Mouse (Mus musculus): ENCODE data around the gene Copg2. TPM values are rescaled to one million over a fixed set of nuclear protein-coding genes. Genes with fewer than 3 reads are reported as not detected.

Gene Copg2
- polyA plus RNA-seq, 1 experiment: not detected

DNA sequence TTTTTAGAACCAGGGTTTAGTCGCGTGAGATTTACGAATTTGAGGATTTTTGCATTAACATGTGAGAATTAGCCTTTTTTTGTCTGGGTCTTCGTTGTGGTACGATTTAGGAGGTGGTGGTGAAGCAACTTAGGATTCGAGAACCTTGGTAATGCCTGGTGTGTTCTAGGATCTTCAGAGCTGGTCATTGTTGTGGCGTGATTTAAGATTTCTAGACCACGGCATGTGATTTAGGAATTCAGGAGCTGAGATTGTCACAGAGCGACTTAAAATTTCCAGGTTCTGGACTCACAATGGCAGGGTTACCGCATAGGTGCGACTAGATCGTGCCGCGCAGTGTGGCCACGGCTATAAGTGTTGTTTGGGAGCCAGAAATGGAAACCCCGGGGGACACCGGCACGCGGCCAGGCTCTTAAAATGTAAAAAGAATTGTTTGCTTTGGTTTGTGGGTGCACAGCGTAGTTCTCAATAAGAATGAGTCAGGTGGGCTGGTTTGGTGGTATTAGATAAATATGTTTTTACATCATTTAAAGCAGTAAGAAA lies 158.1 kb downstream of the Copg2 start:
- Histone ChIP-seq H3K27ac (ENCODE audit: insufficient read depth, low read depth, low read length) (no peak overlapping the region), H3K4me3 (ENCODE audit: insufficient read depth, low read depth, low read length) (peak overlapping the region; percentile 48), H3K4me1 (ENCODE audit: control insufficient read depth, insufficient read depth, low read length) (no peaks in the 10 kb centered on the region; the same call in 1 of the 2 replicates)
- WGBS: 44% methylated on average over 20 of the region's 20 CpGs
- TF ChIP-seq CTCF (IDR thresholded peaks at IDR 0.05; ENCODE audit: insufficient read depth, low read depth, low read length) (no peak), POLR2A (IDR thresholded peaks at IDR 0.05; ENCODE audit: insufficient read depth, low read depth, low read length) (no peak)

DNA sequence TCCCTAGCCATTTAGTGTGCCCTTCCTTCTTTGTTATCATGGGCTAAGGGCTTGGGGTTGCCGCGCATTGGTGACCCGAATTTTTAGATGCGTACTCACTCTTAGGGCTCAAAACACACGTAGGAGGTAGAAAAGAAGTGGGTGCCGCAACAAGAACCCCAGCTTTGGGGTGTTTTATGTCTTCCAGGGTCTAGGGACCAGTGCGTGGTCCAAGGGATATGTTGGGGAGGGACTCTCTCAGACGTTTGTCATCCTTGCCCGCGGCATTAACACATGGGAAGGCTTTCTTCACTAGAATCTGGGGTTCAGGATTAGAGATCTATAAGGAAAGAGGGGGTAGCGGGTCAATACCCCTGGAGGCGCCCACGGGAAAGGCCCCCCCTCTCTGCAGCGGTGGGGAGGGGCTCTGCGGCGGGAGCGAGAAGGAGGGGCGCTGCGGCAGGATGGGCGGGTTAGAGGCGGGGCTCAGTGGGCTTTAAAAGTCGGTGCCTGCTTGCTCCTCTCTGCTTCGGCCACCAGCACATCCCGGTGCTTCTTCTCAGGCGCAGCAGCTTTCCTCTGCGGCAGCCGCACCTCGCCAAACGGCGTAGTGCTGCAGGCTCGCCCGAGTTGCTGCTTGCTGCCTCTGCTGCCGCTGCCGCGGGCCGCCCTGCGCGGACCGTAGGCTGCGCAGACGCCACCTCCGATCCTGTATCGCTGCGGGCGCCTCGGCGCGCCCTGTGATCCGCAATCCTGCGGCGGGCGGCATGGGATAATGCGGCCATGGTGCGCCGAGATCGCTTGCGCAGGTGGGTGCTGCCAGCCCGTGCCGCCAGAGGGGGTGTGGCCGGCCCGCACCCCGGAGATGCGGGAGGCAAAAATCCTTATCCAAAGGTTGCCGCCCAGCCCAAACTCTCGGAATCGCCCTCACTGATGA lies 158.8 kb downstream of the Copg2 start:
- Histone ChIP-seq H3K4me1 (ENCODE audit: control insufficient read depth, insufficient read depth, low read length) (peaks cover 2% of the 10 kb centered on the region; the same call in 1 of the 2 replicates), H3K27ac (ENCODE audit: insufficient read depth, low read depth, low read length) (0 out of 2 replicates have a peak overlapping the region, but pooled peaks have one; percentile 13), H3K4me3 (ENCODE audit: insufficient read depth, low read depth, low read length) (peak overlapping the region; percentile 48)
- TF ChIP-seq POLR2A (IDR thresholded peaks at IDR 0.05; ENCODE audit: insufficient read depth, low read depth, low read length) (peak; percentile 80; the same call in 1 of the 2 replicates), CTCF (IDR thresholded peaks at IDR 0.05; ENCODE audit: insufficient read depth, low read depth, low read length) (no peak; the same call in 1 of the 2 replicates)
- 63% methylated on average over 66 of the region's 66 CpGs for WGBS

- peaks cover 2% of the 10 kb centered on the region; the same call in 1 of the 2 replicates for H3K4me1 ChIP-seq (ENCODE audit: control insufficient read depth, insufficient read depth, low read length)
- 48% methylated on average over 29 of the region's 29 CpGs for WGBS
- peak overlapping the region; percentile 48 for H3K4me3 ChIP-seq (ENCODE audit: insufficient read depth, low read depth, low read length)
- no peak; the same call in 1 of the 2 replicates for TF ChIP-seq POLR2A (IDR thresholded peaks at IDR 0.05; ENCODE audit: insufficient read depth, low read depth, low read length)
- TF ChIP-seq CTCF (IDR thresholded peaks at IDR 0.05; ENCODE audit: insufficient read depth, low read depth, low read length): peak; percentile 59
- 0 out of 2 replicates have a peak overlapping the region, but pooled peaks have one; percentile 13 for H3K27ac ChIP-seq (ENCODE audit: insufficient read depth, low read depth, low read length)
Measured at GRCm38 (mm10) chr6:30736864-30737547, 159.6 kb downstream of the Copg2 start.

GRCm38 (mm10) chr6:30736372-30736762 lies 160.2 kb downstream of the Copg2 start:
- no peak overlapping the region for H3K27ac ChIP-seq (ENCODE audit: insufficient read depth, low read depth, low read length)
- H3K4me3 ChIP-seq (ENCODE audit: insufficient read depth, low read depth, low read length): no peak overlapping the region
- no peak for TF ChIP-seq CTCF (IDR thresholded peaks at IDR 0.05; ENCODE audit: insufficient read depth, low read depth, low read length)
- no peak for TF ChIP-seq POLR2A (IDR thresholded peaks at IDR 0.05; ENCODE audit: insufficient read depth, low read depth, low read length)
- peaks cover 2% of the 10 kb centered on the region; the same call in 1 of the 2 replicates for H3K4me1 ChIP-seq (ENCODE audit: control insufficient read depth, insufficient read depth, low read length)
- WGBS: 60% methylated on average over 13 of the region's 13 CpGs

DNA sequence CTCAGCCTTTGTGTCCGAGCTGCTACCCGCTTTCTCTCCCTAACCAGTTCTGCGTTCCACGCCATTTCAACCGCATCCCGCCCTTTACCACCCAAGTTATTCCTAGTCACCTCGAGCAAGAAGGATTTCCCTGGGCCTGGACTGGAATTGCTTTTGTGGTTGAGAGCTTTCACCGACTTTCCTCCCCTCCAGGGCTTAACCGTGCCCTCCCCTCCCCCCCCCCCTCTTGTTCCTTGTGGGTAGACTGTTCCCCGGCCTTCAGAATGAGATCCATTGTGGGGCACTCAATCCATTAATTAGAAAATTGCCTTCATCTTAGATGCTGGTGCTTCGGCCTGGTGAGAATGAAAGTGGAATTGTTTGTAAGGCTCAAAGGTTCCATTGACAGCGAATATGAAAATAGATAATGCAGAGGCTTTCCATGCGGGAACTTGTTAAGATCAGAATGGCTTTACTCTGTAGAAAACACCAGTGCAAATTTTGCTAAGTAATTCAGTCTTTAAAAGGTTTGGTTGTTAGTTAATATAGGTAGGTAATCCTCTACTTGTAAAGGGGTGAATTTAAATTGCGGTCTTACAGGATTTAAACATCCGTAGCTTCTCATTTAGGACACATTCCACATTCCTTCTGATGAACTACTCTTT lies 160.7 kb downstream of the Copg2 start:
- Histone ChIP-seq H3K4me3 (ENCODE audit: insufficient read depth, low read depth, low read length) (no peak overlapping the region), H3K27ac (ENCODE audit: insufficient read depth, low read depth, low read length) (peak overlapping the region; percentile 25; the same call in 1 of the 2 replicates), H3K4me1 (ENCODE audit: control insufficient read depth, insufficient read depth, low read length) (peaks cover 2% of the 10 kb centered on the region; the same call in 1 of the 2 replicates)
- 69% methylated on average over 15 of the region's 15 CpGs for WGBS
- no peak for TF ChIP-seq POLR2A (IDR thresholded peaks at IDR 0.05; ENCODE audit: insufficient read depth, low read depth, low read length)
- no peak for TF ChIP-seq CTCF (IDR thresholded peaks at IDR 0.05; ENCODE audit: insufficient read depth, low read depth, low read length)

GRCm38 (mm10) chr6:30734988-30735727 lies 161.4 kb downstream of the Copg2 start:
- Histone ChIP-seq H3K27ac (ENCODE audit: insufficient read depth, low read depth, low read length) (peak overlapping the region; percentile 25; the same call in 1 of the 2 replicates), H3K4me1 (ENCODE audit: control insufficient read depth, insufficient read depth, low read length) (peaks cover 2% of the 10 kb centered on the region; the same call in 1 of the 2 replicates), H3K4me3 (ENCODE audit: insufficient read depth, low read depth, low read length) (no peak overlapping the region)
- TF ChIP-seq CTCF (IDR thresholded peaks at IDR 0.05; ENCODE audit: insufficient read depth, low read depth, low read length) (no peak), POLR2A (IDR thresholded peaks at IDR 0.05; ENCODE audit: insufficient read depth, low read depth, low read length) (no peak)
- WGBS: 76% methylated on average over 22 of the region's 22 CpGs

- Histone ChIP-seq H3K4me3 (ENCODE audit: insufficient read depth, low read depth, low read length) (no peak overlapping the region), H3K4me1 (ENCODE audit: control insufficient read depth, insufficient read depth, low read length) (peaks cover 2% of the 10 kb centered on the region; the same call in 1 of the 2 replicates), H3K27ac (ENCODE audit: insufficient read depth, low read depth, low read length) (no peak overlapping the region)
- WGBS: 69% methylated on average over 6 of the region's 6 CpGs
- TF ChIP-seq POLR2A (IDR thresholded peaks at IDR 0.05; ENCODE audit: insufficient read depth, low read depth, low read length): no peak
- TF ChIP-seq CTCF (IDR thresholded peaks at IDR 0.05; ENCODE audit: insufficient read depth, low read depth, low read length): no peak
Measured at GRCm38 (mm10) chr6:30734465-30734864, 162.1 kb downstream of the Copg2 start.

All from olfactory bulb, adult 2 months (tissue).